Mouse (Mus musculus) CD4-positive, CD25-positive, alpha-beta regulatory T cell, adult 2 months (primary cell): ENCODE measurements at regions not wholly inside any gene's neighbourhood (a gene's known extent, or its start where the extent isn't known, plus 50 kb on each side); places are given as distances from the start of the nearest gene placed in this dataset.

Experiments used
- DNase-seq: peaks from one replicate; pipeline ENCODE4 v3.0.0-alpha.2; 2012; ENCODE audit warnings: low read depth, low spot score

- no peak for DNase-seq
These were observed 52.3 kb upstream of the Cux1 start for GRCm38 (mm10) chr5:136619315-136620231.

- DNase-seq: no peak
These were observed 52.9 kb upstream of the Cux1 start for GRCm38 (mm10) chr5:136620234-136620633.

GRCm38 (mm10) chr5:136621336-136622125, 54.2 kb upstream of the Cux1 start:
- no peak for DNase-seq

- no peak for DNase-seq
These were observed 54.9 kb upstream of the Cux1 start for GRCm38 (mm10) chr5:136622152-136622551.

GRCm38 (mm10) chr5:136622721-136623542, 55.6 kb upstream of the Cux1 start:
- peak; percentile 90 for DNase-seq

GRCm38 (mm10) chr5:136623791-136624190, 56.5 kb upstream of the Cux1 start:
- no peak for DNase-seq

GRCm38 (mm10) chr5:136625176-136625991, 58.1 kb upstream of the Cux1 start:
- DNase-seq: no peak

GRCm38 (mm10) chr5:136626142-136626771, 59.0 kb upstream of the Cux1 start:
- DNase-seq: peak; percentile 44

GRCm38 (mm10) chr5:136626891-136627290, 59.6 kb upstream of the Cux1 start:
- DNase-seq: no peak

- peak; percentile 53 for DNase-seq
These were observed 60.5 kb upstream of the Cux1 start for GRCm38 (mm10) chr5:136627671-136628292.

GRCm38 (mm10) chr5:136628502-136628901, 61.2 kb upstream of the Cux1 start:
- DNase-seq: no peak

GRCm38 (mm10) chr5:136632286-136632685, 60.7 kb upstream of the Myl10 start:
- DNase-seq: no peak

- no peak for DNase-seq
These were observed 59.0 kb upstream of the Myl10 start for GRCm38 (mm10) chr5:136633901-136634300.

GRCm38 (mm10) chr5:136635119-136635518, 57.8 kb upstream of the Myl10 start:
- DNase-seq: no peak

GRCm38 (mm10) chr5:136636476-136636875, 56.5 kb upstream of the Myl10 start:
- no peak for DNase-seq

- DNase-seq: no peak
These were observed 55.1 kb upstream of the Myl10 start for GRCm38 (mm10) chr5:136637872-136638271.

- DNase-seq: no peak
These were observed 51.9 kb upstream of the Myl10 start for GRCm38 (mm10) chr5:136640871-136641619.

- DNase-seq: no peak
These were observed 50.7 kb upstream of the Myl10 start for GRCm38 (mm10) chr5:136642208-136642607.
